20 mouse cellular contexts compared by ENCODE assay signal in genomic region chr7:137366736-137367135, GRCm38 (mm10). TPM values are rescaled to one million over a fixed set of nuclear protein-coding genes. Genes with fewer than 3 reads are reported as not detected.
DNase-seq lines count a peak whose midpoint lies in the region; ATAC-seq and TF ChIP-seq lines count a peak whose summit lies in the region.
"Had no signal": no experiment of that assay in that cellular context is flagged by ENCODE, and none has a peak within 500 bp of the region (broad histone marks: within the 10 kb centered on the region; RNA-seq: fewer than 3 reads in every experiment).

No protein-coding gene starts in this region.

- no peaks in the 10 kb centered on the region for H3K9me3 ChIP-seq in liver, embryonic 12.5 days (replicated peaks)
- H3K9me3 ChIP-seq in E14TG2a.4 (ENCODE audit: low read length), result no peaks in the 10 kb centered on the region
- H3K9me3 ChIP-seq: embryonic facial prominence, embryonic 15.5 days; heart, embryonic 13.5 days; kidney, embryonic 15.5 days; midbrain, embryonic 12.5 days; neural tube, embryonic 13.5 days had no signal

- H3K27me3 ChIP-seq in liver, adult 2 months (ENCODE audit: control insufficient read depth, insufficient read depth, low read length), result no peaks in the 10 kb centered on the region
- no peaks in the 10 kb centered on the region for H3K27me3 ChIP-seq in liver, embryonic 12.5 days (replicated peaks)
- peaks cover 13% of the 10 kb centered on the region for H3K27me3 ChIP-seq in E14TG2a.4 (ENCODE audit: insufficient read depth, low read length)
- H3K27me3 ChIP-seq in small intestine, adult 2 months (ENCODE audit: control insufficient read depth, insufficient read depth, low read length), result no peaks in the 10 kb centered on the region
- H3K27me3 ChIP-seq: embryonic facial prominence, embryonic 15.5 days; kidney, embryonic 15.5 days; neural tube, embryonic 13.5 days had no signal

- H3K4me2 ChIP-seq in liver, embryonic 12.5 days, result no peak overlapping the region
- H3K4me2 ChIP-seq: embryonic facial prominence, embryonic 15.5 days; heart, embryonic 13.5 days; kidney, embryonic 15.5 days; midbrain, embryonic 12.5 days; neural tube, embryonic 13.5 days had no signal

- TF ChIP-seq POLR2A in liver, adult 2 months (IDR thresholded peaks at IDR 0.05; ENCODE audit: extremely low read depth, insufficient read depth, low read length), result no peak
- TF ChIP-seq POLR2A in small intestine, adult 2 months (IDR thresholded peaks at IDR 0.05; ENCODE audit: low read depth, low read length), result no peak

- DNase-seq in gastrocnemius, adult 2 months, result no peak
- DNase-seq in gastrocnemius, postnatal 14 days, result no peak
- no peak for DNase-seq in liver, adult 2 months (ENCODE audit: extremely low read depth, low read depth, low spot score)
- DNase-seq in frontal cortex, postnatal 10 days (ENCODE audit: low spot score in 2 of 2), result no peak
- DNase-seq: adrenal gland, postnatal 36 days; cerebellum, adult 9-10 months; embryo, embryonic 11 days; heart, postnatal 4 days; lung, adult 2 months; lung, postnatal 4 days had no signal

- no peak overlapping the region for H3K9ac ChIP-seq in liver, adult 2 months (ENCODE audit: low read depth, low read length)
- no peak overlapping the region for H3K9ac ChIP-seq in liver, embryonic 12.5 days
- H3K9ac ChIP-seq: embryonic facial prominence, embryonic 15.5 days; heart, embryonic 13.5 days; kidney, embryonic 15.5 days; midbrain, embryonic 12.5 days; neural tube, embryonic 13.5 days had no signal

- no peak overlapping the region for H3K27ac ChIP-seq in gastrocnemius, adult 2 months
- no peak overlapping the region for H3K27ac ChIP-seq in liver, adult 2 months (replicated peaks; ENCODE audit: insufficient read depth, low read depth, low read length)
- H3K27ac ChIP-seq in liver, embryonic 12.5 days, result no peak overlapping the region
- no peak overlapping the region for H3K27ac ChIP-seq in small intestine, adult 2 months (ENCODE audit: insufficient read depth, low read depth, low read length)
- H3K27ac ChIP-seq: embryonic facial prominence, embryonic 15.5 days; heart, embryonic 13.5 days; kidney, embryonic 15.5 days; left cerebral cortex, adult 2 months; midbrain, embryonic 12.5 days; neural tube, embryonic 13.5 days had no signal

- no peaks in the 10 kb centered on the region for H3K79me2 ChIP-seq in liver, adult 2 months (ENCODE audit: control insufficient read depth, insufficient read depth, low read length)

- intact Hi-C loops in gastrocnemius, adult 2 months (cut with DNase I), result no loop called here
- intact Hi-C loops in gastrocnemius, postnatal 14 days (cut with DNase I; ENCODE audit: low total_unique reads), result no loop called here

- H3K4me3 ChIP-seq in gastrocnemius, adult 2 months, result no peak overlapping the region
- no peak overlapping the region for H3K4me3 ChIP-seq in liver, adult 2 months (ENCODE audit: insufficient read depth, low read depth, low read length)
- no peak overlapping the region for H3K4me3 ChIP-seq in liver, embryonic 12.5 days
- H3K4me3 ChIP-seq in E14TG2a.4 (replicated peaks; ENCODE audit: low read length), result no peak overlapping the region
- no peak overlapping the region for H3K4me3 ChIP-seq in small intestine, adult 2 months (ENCODE audit: low read depth, low read length)
- H3K4me3 ChIP-seq: embryonic facial prominence, embryonic 15.5 days; heart, embryonic 13.5 days; kidney, embryonic 15.5 days; left cerebral cortex, adult 2 months; midbrain, embryonic 12.5 days; neural tube, embryonic 13.5 days had no signal

- H3K36me3 ChIP-seq in liver, adult 2 months (ENCODE audit: control insufficient read depth, insufficient read depth, low read length), result no peaks in the 10 kb centered on the region
- H3K36me3 ChIP-seq in liver, embryonic 12.5 days, result no peaks in the 10 kb centered on the region
- no peaks in the 10 kb centered on the region for H3K36me3 ChIP-seq in E14TG2a.4 (ENCODE audit: insufficient read depth, low read length)
- H3K36me3 ChIP-seq in small intestine, adult 2 months (ENCODE audit: control insufficient read depth, insufficient read depth, low read length), result no peaks in the 10 kb centered on the region
- H3K36me3 ChIP-seq: embryonic facial prominence, embryonic 15.5 days; G1E; heart, embryonic 13.5 days; kidney, embryonic 15.5 days; midbrain, embryonic 12.5 days; neural tube, embryonic 13.5 days had no signal

- no peaks in the 10 kb centered on the region for H3K4me1 ChIP-seq in liver, adult 2 months (ENCODE audit: control insufficient read depth, insufficient read depth, low read length)
- no peaks in the 10 kb centered on the region for H3K4me1 ChIP-seq in liver, embryonic 12.5 days
- H3K4me1 ChIP-seq in E14TG2a.4 (replicated peaks; ENCODE audit: low read depth, low read length), result no peaks in the 10 kb centered on the region
- H3K4me1 ChIP-seq in small intestine, adult 2 months (ENCODE audit: control insufficient read depth, insufficient read depth, insufficient read length, low read length), result no peaks in the 10 kb centered on the region
- H3K4me1 ChIP-seq: embryonic facial prominence, embryonic 15.5 days; heart, embryonic 13.5 days; kidney, embryonic 15.5 days; neural tube, embryonic 13.5 days had no signal

- 85% methylated on average over 4 of the region's 4 CpGs for WGBS in liver, adult 2 months
- 53% methylated on average over 4 of the region's 4 CpGs for whole genome bisulfite sequencing in liver, embryonic 12.5 days (ENCODE audit: insufficient replicate concordance)
- WGBS in small intestine, adult 2 months, result 75% methylated on average over 4 of the region's 4 CpGs

- TF ChIP-seq CTCF in gastrocnemius, adult 2 months (IDR thresholded peaks at IDR 0.05), result peak; percentile 25
- TF ChIP-seq CTCF in liver, adult 2 months (IDR thresholded peaks at IDR 0.05; ENCODE audit: low read depth, low read length), result peak; percentile 50
- peak; percentile 9; the same call in 1 of the 2 replicates for TF ChIP-seq CTCF in E14TG2a.4 (conservative IDR thresholded peaks at IDR 0.05; ENCODE audit: low read length)
- TF ChIP-seq CTCF in small intestine, adult 2 months (IDR thresholded peaks at IDR 0.05; ENCODE audit: extremely low read depth, insufficient read length, insufficient replicate concordance, low read depth, low read length), result peak; percentile 20; the same call in 1 of the 2 replicates

- ATAC-seq in liver, embryonic 12.5 days, result no peak

RNA-seq across cellular contexts. Expression of gene 9430038I01Rik, which starts 43.8 kb away (rescaled TPM):
- 1 to 10 TPM; 5.0 to 6.2 TPM for total RNA-seq in gastrocnemius, adult 2 months (2021)
- 1 to 10 TPM; 3.6 to 4.6 TPM for total RNA-seq in gastrocnemius, postnatal 14 days (2021)
- total RNA-seq in liver, adult 2 months (2014; rRNA removed), result 14.6 and 15.7 TPM in 2 replicates
- polyA plus RNA-seq in liver, adult 2 months (2012; rRNA removed), result 9.8 and 13.3 TPM in 2 replicates
- 9.3 and 12.1 TPM in 2 replicates for polyA plus RNA-seq in liver, embryonic 12.5 days (2016; fragmentation: Nextera tagmentation; extraction: Ambion mirVana)
- polyA plus RNA-seq in small intestine, adult 2 months (2012; rRNA removed), result 18.0 and 39.5 TPM in 2 replicates

RNA-seq across cellular contexts. Expression of gene Ebf3, which starts 52.5 kb away (rescaled TPM):
- total RNA-seq in gastrocnemius, adult 2 months (2021), result 1 to 10 TPM; 7.2 to 7.7 TPM
- total RNA-seq in gastrocnemius, postnatal 14 days (2021), result 10 to 100 TPM in 1 of 2 experiments, 1 to 10 TPM in 1; 9.6 to 12.4 TPM
- 0.09 and 0.13 TPM in 2 replicates for total RNA-seq in liver, adult 2 months (2014; rRNA removed)
- polyA plus RNA-seq in liver, adult 2 months (2012; rRNA removed), result 0.05 TPM in 1 of 2 replicates, not detected in the other
- polyA plus RNA-seq in liver, embryonic 12.5 days (2016; fragmentation: Nextera tagmentation; extraction: Ambion mirVana), result 0.07 and 0.10 TPM in 2 replicates
- 0.50 and 0.70 TPM in 2 replicates for polyA plus RNA-seq in small intestine, adult 2 months (2012; rRNA removed)
- polyA plus RNA-seq: G1E had no signal
